Mouse (Mus musculus) liver, postnatal 0 days (tissue): Measurements from ENCODE around the gene Gnmt. TPM values are rescaled to one million over a fixed set of nuclear protein-coding genes. Genes with fewer than 3 reads are reported as not detected.

Experiments
- ATAC-seq: fragments of 200-750 bp; cut with Nextera tagmentation; 2 replicates; pipeline ENCODE4 v1.8.0; 2017; ENCODE audit warnings: mild to moderate bottlenecking, moderate library complexity
- DNase-seq: peaks from one replicate; pipeline ENCODE4 v3.0.0-alpha.2; 2016
- H3K27ac ChIP-seq: fragments of 300-500 bp; sonication (generic); 2 replicates; pipeline ENCODE4 v1.5.1; 2014; ENCODE audit warnings: antibody characterized with exemption, moderate library complexity, mild to moderate bottlenecking, low read depth
- H3K27me3 ChIP-seq: fragments of 300-500 bp; sonication (generic); 2 replicates; pipeline ENCODE4 v1.6.1; 2014; ENCODE audit warnings: low read length, control low read depth, mixed read lengths; ENCODE audit not compliant: insufficient read depth
- H3K36me3 ChIP-seq: fragments of 300-500 bp; sonication (generic); replicated peaks from 2 replicates; pipeline ENCODE4 v1.6.1; 2014; ENCODE audit warnings: mild to moderate bottlenecking, control low read depth, low read length, moderate library complexity, mixed read lengths; ENCODE audit not compliant: insufficient read depth
- H3K4me1 ChIP-seq: fragments of 300-500 bp; sonication (generic); 2 replicates; pipeline ENCODE4 v1.6.1; 2014; ENCODE audit warnings: antibody characterized with exemption, mild to moderate bottlenecking, control low read depth; ENCODE audit not compliant: insufficient read depth
- H3K4me2 ChIP-seq: fragments of 300-500 bp; sonication (generic); 2 replicates; pipeline ENCODE4 v1.6.1; 2014; ENCODE audit warnings: low read depth, mild to moderate bottlenecking, low read length, moderate library complexity, mixed read lengths
- H3K4me3 ChIP-seq: fragments of 300-500 bp; sonication (generic); 2 replicates; pipeline ENCODE4 v1.5.1; 2014; ENCODE audit warnings: low read depth, low read length
- H3K9ac ChIP-seq: fragments of 300-500 bp; sonication (generic); replicated peaks from 2 replicates; pipeline ENCODE4 v1.6.1; 2014; ENCODE audit warnings: mild to moderate bottlenecking, moderate library complexity
- H3K9me3 ChIP-seq: fragments of 300-500 bp; sonication (generic); 2 replicates; pipeline ENCODE4 v1.6.1; 2016; ENCODE audit warnings: mild to moderate bottlenecking, control low read depth, low read length, mixed read lengths
- CTCF ChIP-seq: sonication (generic); IDR thresholded peaks from 2 replicates; pipeline ENCODE4 v1.5.1; 2016; ENCODE audit warnings: antibody characterized with exemption, low read depth
- EP300 ChIP-seq: IDR thresholded peaks from 2 replicates; pipeline ENCODE4 v1.6.1; 2016; ENCODE audit warnings: antibody characterized with exemption, low read depth, mild to moderate bottlenecking
- WGBS: fragments of 180-500 bp; shearing (Covaris S2); extraction: QIAGEN DNeasy Blood & Tissue Kit; methylation state at CpG from one replicate; pipeline ENCODE4 v1.1.7; 2014; ENCODE audit not compliant: insufficient replicate concordance; 5-methylcytosine and 5-hydroxymethylcytosine counted together
- polyA plus RNA-seq: library from polyadenylated mRNA; unstranded; fragments of >200 nt; fragmentation: Nextera tagmentation; extraction: Ambion mirVana; gene quantifications from 2 replicates; pipeline ENCODE4 v1.2.1, GENCODE M21; 2015

Gnmt gene
- polyA plus RNA-seq, 1 experiment from 2014 or later = 707 TPM

DNA sequence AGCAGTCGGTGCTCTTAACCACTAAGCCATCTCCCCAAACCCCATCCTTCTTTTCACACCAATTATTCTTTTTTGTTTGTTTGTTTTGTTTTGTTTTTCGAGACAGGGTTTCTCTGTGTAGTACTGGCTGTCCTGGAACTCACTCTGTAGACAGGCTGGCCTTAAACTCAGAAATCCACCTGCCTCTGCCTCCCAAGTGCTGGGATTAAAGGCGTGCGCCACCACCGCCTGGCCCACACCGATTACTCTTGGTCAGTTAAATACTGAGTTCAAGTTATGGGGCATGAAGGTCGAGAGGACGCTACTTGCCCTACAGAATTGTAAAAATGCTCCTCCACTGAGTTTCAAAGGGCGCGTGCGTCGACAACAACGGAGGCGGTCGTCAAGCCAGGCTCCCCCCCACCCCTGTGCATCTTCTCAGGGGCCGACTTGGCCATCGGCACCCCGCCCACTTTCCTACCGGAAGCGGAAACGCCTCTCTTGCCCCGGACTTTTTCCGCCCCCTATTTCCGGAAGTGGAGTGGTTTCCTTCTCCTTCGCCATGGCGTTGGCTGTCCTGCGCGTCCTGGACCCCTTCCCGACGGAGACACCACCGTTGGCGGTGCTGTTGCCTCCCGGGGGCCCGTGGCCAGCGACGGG is 17.9 kb downstream of the Gnmt start, which contains the start of gene Pex6:
TSS of gene Pex6 (plus strand) at position 505 of the 639 bp plus-strand sequence.
- 9% methylated on average over 36 of the region's 36 CpGs for WGBS
- H3K27ac ChIP-seq = peak within 1 kb of the TSS; percentile 89
- H3K27me3 ChIP-seq = no peaks in the 10 kb centered on the region
- DNase-seq (peak; percentile 93), ATAC-seq (peak; percentile 89)
- H3K9ac ChIP-seq = peak within 1 kb of the TSS; percentile 98
- peak; percentile 35; the same call in 1 of the 2 replicates for TF ChIP-seq EP300
- peak; percentile 19; the same call in 1 of the 2 replicates for TF ChIP-seq CTCF
- peak within 1 kb of the TSS; percentile 75 for H3K4me2 ChIP-seq
- no peaks in the 10 kb centered on the region for H3K9me3 ChIP-seq
- peaks cover 11% of the 10 kb centered on the region for H3K4me1 ChIP-seq
- peak within 1 kb of the TSS; percentile 100 for H3K4me3 ChIP-seq
- peaks cover 16% of the 10 kb centered on the region for H3K36me3 ChIP-seq

DNA sequence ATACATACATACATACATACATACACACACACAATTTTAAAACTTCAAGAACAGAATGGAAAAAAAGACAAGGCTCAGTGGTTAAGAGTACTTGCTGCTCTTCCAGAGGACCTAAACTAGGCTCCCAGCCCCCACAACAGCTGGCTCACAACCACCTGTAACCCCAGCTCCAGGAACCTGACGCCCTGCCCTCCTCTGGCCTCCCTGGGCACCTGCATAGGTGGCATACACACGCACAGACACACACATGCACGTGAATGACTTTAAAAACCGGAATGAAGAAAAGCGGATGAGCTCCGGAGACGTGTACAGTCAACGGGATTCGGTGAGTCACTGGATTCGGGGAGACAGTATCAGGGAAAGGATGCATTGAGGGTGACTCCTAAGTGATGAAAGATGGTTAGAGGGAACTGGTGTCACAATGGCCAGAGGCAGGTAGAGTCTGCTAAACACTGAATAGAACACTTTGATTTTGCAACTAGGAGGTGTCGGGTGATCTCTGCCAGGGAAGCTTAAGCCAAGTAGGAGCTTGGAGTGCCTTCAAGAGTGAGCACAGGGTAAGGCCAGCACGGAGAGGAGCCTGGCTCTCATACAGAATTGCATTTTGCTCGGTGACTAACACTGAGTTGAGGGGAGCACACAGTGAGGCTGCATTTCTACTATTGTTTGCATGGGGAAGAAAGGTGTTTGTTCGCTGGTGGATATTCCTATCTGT is 22.4 kb downstream of the Gnmt start:
- TF ChIP-seq CTCF (no peak), EP300 (no peak)
- ATAC-seq (no peak), DNase-seq (no peak)
- H3K4me1 ChIP-seq = peaks cover 26% of the 10 kb centered on the region
- H3K9me3 ChIP-seq = no peaks in the 10 kb centered on the region
- WGBS = 87% methylated on average over 14 of the region's 14 CpGs
- no peaks in the 10 kb centered on the region for H3K36me3 ChIP-seq
- no peak overlapping the region for H3K9ac ChIP-seq
- no peaks in the 10 kb centered on the region for H3K27me3 ChIP-seq
- no peak overlapping the region for H3K4me2 ChIP-seq
- H3K27ac ChIP-seq = no peak overlapping the region
- H3K4me3 ChIP-seq = no peak overlapping the region

DNA sequence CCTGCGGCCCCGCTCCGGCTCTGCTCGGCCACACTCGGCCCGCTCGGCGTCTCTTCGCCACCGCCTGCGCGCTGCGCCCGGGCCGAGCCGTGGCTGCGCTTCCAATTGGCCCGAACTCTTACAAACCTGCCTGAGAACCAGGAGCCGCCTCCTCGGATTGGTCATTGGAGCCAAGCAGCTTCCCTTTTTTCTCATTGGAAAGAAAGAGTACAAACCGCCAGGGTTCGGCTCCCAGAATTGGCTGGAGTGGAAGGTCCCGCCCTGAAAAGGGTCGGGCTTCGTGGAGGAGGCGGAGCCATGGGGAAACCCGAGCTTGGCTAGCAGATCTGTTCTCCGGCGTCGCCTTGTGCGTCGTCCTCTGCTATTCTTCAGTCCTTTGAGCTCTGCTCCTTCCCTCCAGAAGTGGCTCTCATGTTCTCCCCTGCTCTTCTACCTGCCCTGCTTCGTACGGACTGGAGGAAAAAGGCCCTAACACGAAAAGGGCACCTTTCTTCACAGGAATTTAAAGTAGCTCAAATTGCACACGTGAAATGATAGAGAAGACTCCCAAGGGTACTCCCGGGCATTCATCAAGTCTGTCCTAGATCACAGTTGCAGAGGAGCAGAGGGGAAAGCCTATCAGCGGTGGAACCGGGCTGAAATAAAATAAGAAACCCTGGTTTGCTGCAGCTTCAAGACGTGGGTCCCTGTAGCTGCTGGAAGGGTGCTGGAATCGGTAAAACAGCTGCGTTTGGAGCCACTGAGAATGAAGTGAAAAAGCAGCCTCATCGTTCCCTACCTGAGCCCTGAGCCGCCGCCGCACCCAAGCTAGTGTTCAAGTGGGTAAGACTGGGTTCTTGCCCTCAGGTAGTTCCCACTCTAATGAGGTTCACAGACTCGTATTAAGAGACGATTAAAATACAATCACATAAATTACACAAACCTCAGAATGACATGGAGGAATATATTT is 23.8 kb downstream of the Gnmt start, which contains the start of gene Ppp2r5d:
TSS of gene Ppp2r5d (minus strand) at position 225 of the 949 bp plus-strand sequence.
- peak; percentile 97 for ATAC-seq
- Histone ChIP-seq H3K4me3 (peak within 1 kb of the TSS; percentile 96), H3K27ac (peak within 1 kb of the TSS; percentile 85), H3K9me3 (no peaks in the 10 kb centered on the region), H3K4me2 (peak within 1 kb of the TSS; percentile 96), H3K4me1 (peaks cover 21% of the 10 kb centered on the region), H3K9ac (peak within 1 kb of the TSS; percentile 94), H3K36me3 (no peaks in the 10 kb centered on the region; the same call in 1 of the 2 replicates), H3K27me3 (no peaks in the 10 kb centered on the region)
- DNase-seq = peak; percentile 96
- TF ChIP-seq CTCF (no peak), EP300 (no peak)
- WGBS = under 1% methylated on average over 48 of the region's 48 CpGs

DNA sequence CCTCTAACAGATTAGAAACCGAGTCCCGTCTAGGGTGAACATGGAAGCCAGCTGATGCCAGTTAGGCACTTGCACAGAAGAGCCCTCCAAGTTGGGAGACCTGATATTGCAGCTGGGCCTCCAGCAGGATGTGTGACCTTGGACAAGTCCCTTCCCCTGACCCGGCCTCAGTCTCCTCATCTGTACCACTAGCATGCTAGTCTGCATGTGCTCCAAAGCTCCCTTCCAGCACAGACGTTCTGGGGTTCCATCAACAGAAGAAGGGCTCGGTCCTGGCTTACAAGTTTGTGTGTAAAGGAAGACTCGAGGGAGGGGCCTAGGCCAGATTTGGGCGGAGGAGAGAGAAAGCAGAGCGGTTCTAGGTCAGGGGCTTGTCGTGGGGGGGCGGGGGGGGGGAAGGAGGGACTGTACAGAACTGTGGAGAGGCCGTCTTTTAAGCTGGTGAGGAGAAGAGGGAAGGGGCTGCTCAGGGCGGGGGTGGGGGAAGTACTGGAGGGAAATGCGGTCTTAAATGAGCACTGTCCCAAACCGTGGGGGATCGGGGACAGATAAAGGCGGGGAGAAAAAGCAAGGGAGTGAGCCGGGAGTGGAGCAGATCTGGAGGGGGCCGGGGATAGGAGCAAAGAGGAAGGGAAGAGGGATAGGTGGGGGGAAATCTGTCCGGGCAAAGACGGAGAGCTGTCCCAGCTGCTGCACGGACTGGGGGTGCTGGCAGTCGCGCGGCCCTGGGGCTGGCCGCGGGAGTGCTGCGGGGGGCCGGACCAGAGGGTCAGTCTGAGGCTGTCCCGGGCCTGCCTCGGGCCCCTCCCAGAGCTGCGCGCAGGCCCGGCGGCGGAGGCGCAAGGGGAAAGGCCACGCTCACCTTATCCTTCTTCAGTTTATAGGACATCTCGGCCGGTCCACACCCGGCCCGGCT is 24.7 kb downstream of the Gnmt start:
- Histone ChIP-seq H3K9me3 (no peaks in the 10 kb centered on the region), H3K4me2 (peak overlapping the region; percentile 96), H3K27ac (peak overlapping the region; percentile 85), H3K4me1 (peaks cover 21% of the 10 kb centered on the region), H3K9ac (peak overlapping the region; percentile 94), H3K4me3 (peak overlapping the region; percentile 96), H3K27me3 (no peaks in the 10 kb centered on the region), H3K36me3 (no peaks in the 10 kb centered on the region; the same call in none of the 2 replicates)
- ATAC-seq = peak; percentile 66
- TF ChIP-seq CTCF (no peak), EP300 (no peak)
- WGBS = 5% methylated on average over 33 of the region's 41 CpGs
- DNase-seq = no peak

DNA sequence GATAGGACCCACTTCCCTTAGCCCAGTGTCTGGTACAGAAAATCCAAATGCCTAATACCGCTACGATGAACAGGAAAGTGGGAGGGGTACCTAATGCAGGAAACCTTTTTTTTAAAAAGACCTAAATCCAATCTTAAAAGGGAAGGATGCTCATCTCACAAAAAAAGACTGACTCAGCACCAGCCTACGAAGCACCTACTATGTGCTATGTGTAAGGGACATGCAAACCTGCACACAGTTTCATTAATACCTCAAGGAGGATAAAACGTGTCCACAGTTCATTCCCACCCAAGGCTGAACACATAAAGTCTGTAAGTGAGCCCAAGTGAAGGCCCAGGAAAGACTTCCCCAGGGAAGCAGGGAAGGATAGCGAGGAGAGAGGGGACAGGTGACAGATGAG is 26.5 kb downstream of the Gnmt start:
- Histone ChIP-seq H3K27me3 (no peaks in the 10 kb centered on the region), H3K4me1 (peaks cover 21% of the 10 kb centered on the region), H3K4me3 (no peak overlapping the region), H3K9ac (no peak overlapping the region), H3K4me2 (no peak overlapping the region), H3K9me3 (no peaks in the 10 kb centered on the region), H3K36me3 (peaks cover 7% of the 10 kb centered on the region), H3K27ac (no peak overlapping the region)
- TF ChIP-seq EP300 (no peak), CTCF (no peak)
- no peak for DNase-seq
- ATAC-seq = no peak
- WGBS = 83% methylated on average over 5 of the region's 5 CpGs
